Mouse (Mus musculus): ENCODE measurements around the gene Tagln2.

GRCm38 (mm10) chr1:172548501-172548900 is 48.7 kb downstream of the Tagln2 start:
- no peak for TF ChIP-seq CTCF (IDR thresholded peaks at IDR 0.05; ENCODE audit: control insufficient read depth, insufficient read depth, low read length)
- no peak for TF ChIP-seq POLR2A (IDR thresholded peaks at IDR 0.05; ENCODE audit: borderline replicate concordance, control insufficient read depth, low read depth, low read length)

Data from bone marrow, adult 2 months (tissue).